Mouse (Mus musculus): ENCODE results near the gene Clec11a.

DNA sequence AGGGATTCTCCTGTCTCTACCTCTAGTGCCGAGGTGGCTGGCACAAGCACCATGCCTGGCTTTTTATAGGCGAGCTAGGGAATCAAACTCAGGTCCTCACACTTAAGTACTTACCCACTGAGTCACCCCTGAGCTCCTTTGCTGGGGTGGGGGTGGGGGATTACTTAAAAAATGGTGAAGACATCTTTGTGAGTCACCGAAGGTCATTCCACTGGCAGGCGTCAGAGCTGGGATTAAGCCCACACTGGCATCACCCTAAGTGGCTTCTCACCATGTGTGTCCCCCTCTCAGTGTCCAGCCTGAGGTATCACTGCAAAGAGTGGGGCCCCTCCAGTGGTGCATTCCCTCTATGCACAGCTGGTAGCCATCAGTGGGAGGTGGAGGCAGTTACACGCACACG is 46.3 kb downstream of the Clec11a start:
- TF ChIP-seq TAL1 (IDR thresholded peaks at IDR 0.05; ENCODE audit: low read length) (no peak), GATA1 (IDR thresholded peaks at IDR 0.05; ENCODE audit: low read length) (no peak)

Measured in erythroblast, embryonic 14.5 days (primary cell).